Mouse (Mus musculus) natural killer cell, adult 2 months (primary cell): ENCODE measurements around the gene Creb3.

Source experiments
- DNase-seq, 2 experiments: peaks; one replicate each; pipeline ENCODE4 v3.0.0; 2022; ENCODE audit warnings: low spot score in 2 of 2

Gene Creb3

GRCm38 (mm10) chr4:43558028-43558630 is 4.0 kb upstream of the Creb3 start:
- DNase-seq = no peak

- peak; percentile 74 to 84 for DNase-seq
These were observed 3.3 kb upstream of the Creb3 start for GRCm38 (mm10) chr4:43558631-43559356.

- no peak for DNase-seq
These were observed 2.5 kb upstream of the Creb3 start for GRCm38 (mm10) chr4:43559519-43560242.

GRCm38 (mm10) chr4:43560243-43560611 is 1.9 kb upstream of the Creb3 start:
- peak; percentile 46 to 61 for DNase-seq

GRCm38 (mm10) chr4:43560976-43561375 is 1.2 kb upstream of the Creb3 start:
- no peak for DNase-seq

GRCm38 (mm10) chr4:43561436-43561996 is 616 bp upstream of the Creb3 start:
- DNase-seq = no peak

- no peak for DNase-seq
These were observed 853 bp downstream of the Creb3 start for GRCm38 (mm10) chr4:43562769-43563600.

- DNase-seq = no peak
These were observed 1.4 kb downstream of the Creb3 start for GRCm38 (mm10) chr4:43563601-43563875.

GRCm38 (mm10) chr4:43564231-43564630 is 2.1 kb downstream of the Creb3 start:
- DNase-seq = no peak

GRCm38 (mm10) chr4:43567140-43567539 is 5.0 kb downstream of the Creb3 start:
- no peak for DNase-seq

GRCm38 (mm10) chr4:43571395-43572045 is 9.4 kb downstream of the Creb3 start:
- DNase-seq = no peak

- DNase-seq = no peak
These were observed 11.4 kb downstream of the Creb3 start for GRCm38 (mm10) chr4:43573561-43573960.

GRCm38 (mm10) chr4:43575356-43575755 is 13.2 kb downstream of the Creb3 start:
- no peak for DNase-seq

GRCm38 (mm10) chr4:43577237-43577881 is 15.2 kb downstream of the Creb3 start:
- DNase-seq = no peak

- DNase-seq = peak; percentile 77 to 78
These were observed 16.5 kb downstream of the Creb3 start, which contains the start of the genes Rgp1 and Gba2 for GRCm38 (mm10) chr4:43578376-43579204. TSS of gene Rgp1 (plus strand) at chr4:43578715. TSS of gene Gba2 (minus strand) at chr4:43578873.

GRCm38 (mm10) chr4:43579256-43579655 is 17.1 kb downstream of the Creb3 start:
- no peak for DNase-seq

- DNase-seq = no peak
These were observed 17.6 kb downstream of the Creb3 start for GRCm38 (mm10) chr4:43579731-43580130.

- no peak for DNase-seq
These were observed 18.6 kb downstream of the Creb3 start for GRCm38 (mm10) chr4:43580721-43581120.

GRCm38 (mm10) chr4:43581381-43581780 is 19.2 kb downstream of the Creb3 start:
- DNase-seq = no peak

GRCm38 (mm10) chr4:43582241-43582640 is 20.1 kb downstream of the Creb3 start:
- DNase-seq = no peak
